Mouse (Mus musculus) liver (tissue): ENCODE results near the gene Hacd3.
"Not testable (repeated sequence)": the region's sequence is repeated elsewhere in the genome, so short reads cannot be mapped to it uniquely, and the experiment has no call there.

Source experiments
- DNase-seq: peaks from one replicate; pipeline ENCODE4 v3.0.0-alpha.2; 2020; ENCODE audit warnings: mixed read lengths

The Hacd3 gene

GRCm38 (mm10) chr9:65016241-65016977, 5.1 kb downstream of the Hacd3 start:
- no peak for DNase-seq

GRCm38 (mm10) chr9:65015461-65016222, 5.9 kb downstream of the Hacd3 start:
- DNase-seq: no peak

- peak; percentile 36 for DNase-seq
Observed at GRCm38 (mm10) chr9:65011304-65011703, 10.2 kb downstream of the Hacd3 start.

- DNase-seq: no peak
Observed at GRCm38 (mm10) chr9:65010632-65011031, 10.9 kb downstream of the Hacd3 start.

GRCm38 (mm10) chr9:65005737-65006136, 15.8 kb downstream of the Hacd3 start:
- DNase-seq: no peak

GRCm38 (mm10) chr9:65001481-65001880, 20.0 kb downstream of the Hacd3 start:
- DNase-seq: no peak

- not testable (repeated sequence) for DNase-seq
Observed at GRCm38 (mm10) chr9:64995464-64995863, 26.0 kb downstream of the Hacd3 start.

GRCm38 (mm10) chr9:64990291-64990690, 31.2 kb downstream of the Hacd3 start:
- no peak for DNase-seq

GRCm38 (mm10) chr9:64988443-64988842, 33.0 kb downstream of the Hacd3 start:
- no peak for DNase-seq

GRCm38 (mm10) chr9:64987651-64988050, 33.8 kb downstream of the Hacd3 start:
- DNase-seq: no peak

GRCm38 (mm10) chr9:64985807-64986206, 35.7 kb downstream of the Hacd3 start:
- no peak for DNase-seq

GRCm38 (mm10) chr9:64985037-64985794, 36.3 kb downstream of the Hacd3 start:
- peak; percentile 79 for DNase-seq

- DNase-seq: no peak
Observed at GRCm38 (mm10) chr9:64981904-64982303, 39.6 kb downstream of the Hacd3 start.

GRCm38 (mm10) chr9:64980548-64980947, 40.9 kb downstream of the Hacd3 start:
- no peak for DNase-seq

- DNase-seq: no peak
Observed at GRCm38 (mm10) chr9:64960978-64961320, 60.5 kb downstream of the Hacd3 start.

GRCm38 (mm10) chr9:64960117-64960977, 61.1 kb downstream of the Hacd3 start, which contains the start of gene Ints14:
Gene Ints14 (plus strand): TSS chr9:64960905.
- DNase-seq: peak; percentile 95

- no peak for DNase-seq
Observed at GRCm38 (mm10) chr9:64957276-64957675, 64.2 kb downstream of the Hacd3 start.

GRCm38 (mm10) chr9:64956337-64956736, 65.2 kb downstream of the Hacd3 start:
- peak; percentile 91 for DNase-seq

- peak; percentile 57 for DNase-seq
Observed at GRCm38 (mm10) chr9:64953190-64953589, 68.3 kb downstream of the Hacd3 start.

- no peak for DNase-seq
Observed at GRCm38 (mm10) chr9:64952055-64952454, 69.4 kb downstream of the Hacd3 start.

GRCm38 (mm10) chr9:64951161-64951657, 70.3 kb downstream of the Hacd3 start, which contains the start of gene Slc24a1:
Gene Slc24a1 (minus strand): TSS chr9:64951607.
- no peak for DNase-seq

GRCm38 (mm10) chr9:64947483-64948095, 73.9 kb downstream of the Hacd3 start:
- DNase-seq: no peak
